Mouse (Mus musculus) lung, embryonic 14.5 days (tissue): ENCODE measurements around the gene Lcorl. TPM values are rescaled to one million over a fixed set of nuclear protein-coding genes. Genes with fewer than 3 reads are reported as not detected.

Experiments
- ATAC-seq: fragments of 200-750 bp; cut with Nextera tagmentation; 2 replicates; pipeline ENCODE4 v1.8.0; 2017; ENCODE audit warnings: mild to moderate bottlenecking, moderate TSS enrichment, moderate library complexity; ENCODE audit not compliant: insufficient read depth
- DNase-seq: peaks from one replicate; pipeline ENCODE4 v3.0.0-alpha.2; 2015
- H3K27ac ChIP-seq: fragments of 300-500 bp; sonication (generic); 2 replicates; pipeline ENCODE4 v1.5.1; 2014; ENCODE audit warnings: low read depth, mild to moderate bottlenecking, moderate library complexity
- H3K27me3 ChIP-seq: fragments of 300-500 bp; sonication (generic); 2 replicates; pipeline ENCODE4 v1.6.1; 2014; ENCODE audit warnings: low read length, control low read depth; ENCODE audit not compliant: insufficient read depth
- H3K36me3 ChIP-seq: fragments of 300-500 bp; sonication (generic); 2 replicates; pipeline ENCODE4 v1.6.1; 2014; ENCODE audit warnings: control low read depth; ENCODE audit not compliant: insufficient read depth
- H3K4me1 ChIP-seq: fragments of 300-500 bp; sonication (generic); 2 replicates; pipeline ENCODE4 v1.6.1; 2014; ENCODE audit warnings: antibody characterized with exemption, control low read depth; ENCODE audit not compliant: insufficient read depth
- H3K4me2 ChIP-seq: fragments of 300-500 bp; sonication (generic); 2 replicates; pipeline ENCODE4 v1.6.1; 2014; ENCODE audit warnings: mild to moderate bottlenecking
- H3K4me3 ChIP-seq: fragments of 300-500 bp; sonication (generic); 2 replicates; pipeline ENCODE4 v1.5.1; 2014; ENCODE audit warnings: low read depth, low read length
- H3K9ac ChIP-seq: fragments of 300-500 bp; sonication (generic); 2 replicates; pipeline ENCODE4 v1.6.1; 2014
- H3K9me3 ChIP-seq: fragments of 300-500 bp; sonication (generic); 2 replicates; pipeline ENCODE4 v1.6.1; 2016; ENCODE audit warnings: low read depth, low read length, control low read depth
- CTCF ChIP-seq: IDR thresholded peaks from 2 replicates; pipeline ENCODE4 v1.5.1; 2016; ENCODE audit warnings: antibody characterized with exemption, low read depth
- WGBS: fragments of 180-500 bp; shearing (Covaris S2); extraction: QIAGEN DNeasy Blood & Tissue Kit; methylation state at CpG from one replicate; pipeline ENCODE4 v1.1.7; 2014; 5-methylcytosine and 5-hydroxymethylcytosine counted together
- polyA plus RNA-seq: library from polyadenylated mRNA; unstranded; fragments of >200 nt; fragmentation: Nextera tagmentation; extraction: Ambion mirVana; gene quantifications from 2 replicates; pipeline ENCODE4 v1.2.1, GENCODE M21; 2014

The Lcorl gene
- polyA plus RNA-seq, 1 experiment from 2014 or later, result 46.5 TPM

- H3K27ac ChIP-seq, result no peak overlapping the region
- no peaks in the 10 kb centered on the region for H3K4me1 ChIP-seq
- WGBS, result 92% methylated on average over 4 of the region's 4 CpGs
- no peak overlapping the region for H3K4me3 ChIP-seq
- no peak for DNase-seq
- TF ChIP-seq CTCF, result no peak
- H3K36me3 ChIP-seq, result 0 out of 2 replicates have a peak, but pooled peaks cover 6% of the 10 kb centered on the region
- no peak overlapping the region for H3K9ac ChIP-seq
- H3K9me3 ChIP-seq, result peaks cover 15% of the 10 kb centered on the region
- no peaks in the 10 kb centered on the region for H3K27me3 ChIP-seq
- no peak for ATAC-seq
- H3K4me2 ChIP-seq, result no peak overlapping the region
Observed at GRCm38 (mm10) chr5:45811527-45811926, 45.9 kb downstream of the Lcorl start.

- WGBS, result 91% methylated on average over 7 of the region's 7 CpGs
- H3K36me3 ChIP-seq, result 0 out of 2 replicates have a peak, but pooled peaks cover 4% of the 10 kb centered on the region
- no peak for ATAC-seq
- no peaks in the 10 kb centered on the region for H3K27me3 ChIP-seq
- no peaks in the 10 kb centered on the region for H3K9me3 ChIP-seq
- TF ChIP-seq CTCF, result no peak
- H3K4me1 ChIP-seq, result no peaks in the 10 kb centered on the region
- no peak overlapping the region for H3K4me3 ChIP-seq
- no peak for DNase-seq
- H3K9ac ChIP-seq, result no peak overlapping the region
- H3K4me2 ChIP-seq, result no peak overlapping the region
- no peak overlapping the region for H3K27ac ChIP-seq
Observed at GRCm38 (mm10) chr5:45791864-45792263, 65.6 kb downstream of the Lcorl start.

GRCm38 (mm10) chr5:45790221-45790620 is 67.2 kb downstream of the Lcorl start:
- no peak for ATAC-seq
- H3K27me3 ChIP-seq, result no peaks in the 10 kb centered on the region
- H3K4me1 ChIP-seq, result no peaks in the 10 kb centered on the region
- DNase-seq, result no peak
- H3K4me3 ChIP-seq, result no peak overlapping the region
- no peaks in the 10 kb centered on the region for H3K9me3 ChIP-seq
- no peak for TF ChIP-seq CTCF
- H3K36me3 ChIP-seq, result 0 out of 2 replicates have a peak, but pooled peaks cover 4% of the 10 kb centered on the region
- 97% methylated on average over 4 of the region's 4 CpGs for WGBS
- no peak overlapping the region for H3K27ac ChIP-seq
- H3K9ac ChIP-seq, result no peak overlapping the region
- H3K4me2 ChIP-seq, result no peak overlapping the region

- TF ChIP-seq CTCF, result peak; percentile 48
- peak; percentile 69 for DNase-seq
- no peaks in the 10 kb centered on the region for H3K27me3 ChIP-seq
- H3K36me3 ChIP-seq, result no peaks in the 10 kb centered on the region
- H3K9ac ChIP-seq, result no peak overlapping the region
- no peak overlapping the region for H3K4me3 ChIP-seq
- no peak overlapping the region for H3K4me2 ChIP-seq
- H3K4me1 ChIP-seq, result no peaks in the 10 kb centered on the region
- no peaks in the 10 kb centered on the region for H3K9me3 ChIP-seq
- H3K27ac ChIP-seq, result no peak overlapping the region
- WGBS, result 83% methylated on average over 4 of the region's 4 CpGs
- ATAC-seq, result no peak
Observed at GRCm38 (mm10) chr5:45757502-45758121, 99.8 kb downstream of the Lcorl start.

GRCm38 (mm10) chr5:45737911-45738310 is 119.5 kb downstream of the Lcorl start:
- ATAC-seq (no peak), DNase-seq (no peak)
- Histone ChIP-seq H3K27me3 (no peaks in the 10 kb centered on the region), H3K9me3 (no peaks in the 10 kb centered on the region), H3K36me3 (peaks cover 18% of the 10 kb centered on the region), H3K27ac (no peak overlapping the region), H3K4me1 (no peaks in the 10 kb centered on the region), H3K9ac (no peak overlapping the region), H3K4me2 (no peak overlapping the region), H3K4me3 (no peak overlapping the region)
- TF ChIP-seq CTCF, result no peak
- WGBS, result 80% methylated on average over 1 of the region's 1 CpGs

GRCm38 (mm10) chr5:45733751-45734150 is 123.7 kb downstream of the Lcorl start:
- H3K36me3 ChIP-seq, result peaks cover 13% of the 10 kb centered on the region
- H3K4me3 ChIP-seq, result no peak overlapping the region
- no peak for ATAC-seq
- H3K4me1 ChIP-seq, result no peaks in the 10 kb centered on the region
- no peaks in the 10 kb centered on the region for H3K9me3 ChIP-seq
- H3K27me3 ChIP-seq, result no peaks in the 10 kb centered on the region
- H3K9ac ChIP-seq, result no peak overlapping the region
- H3K27ac ChIP-seq, result no peak overlapping the region
- H3K4me2 ChIP-seq, result no peak overlapping the region
- WGBS, result 80% methylated on average over 2 of the region's 2 CpGs
- DNase-seq, result no peak
- no peak for TF ChIP-seq CTCF

GRCm38 (mm10) chr5:45718848-45719488 is 138.4 kb downstream of the Lcorl start:
- ATAC-seq, result no peak
- Histone ChIP-seq H3K4me2 (no peak overlapping the region), H3K4me1 (no peaks in the 10 kb centered on the region), H3K27ac (no peak overlapping the region), H3K4me3 (no peak overlapping the region), H3K9ac (no peak overlapping the region), H3K9me3 (no peaks in the 10 kb centered on the region), H3K36me3 (0 out of 2 replicates have a peak, but pooled peaks cover 2% of the 10 kb centered on the region), H3K27me3 (no peaks in the 10 kb centered on the region)
- DNase-seq, result no peak
- no peak for TF ChIP-seq CTCF
- 85% methylated on average over 6 of the region's 6 CpGs for WGBS
